Mouse (Mus musculus) intestine, embryonic 16.5 days (tissue): ENCODE results near the gene Arhgef38. TPM values are rescaled to one million over a fixed set of nuclear protein-coding genes. Genes with fewer than 3 reads are reported as not detected.

Experiments
- ATAC-seq: fragments of 200-750 bp; cut with Nextera tagmentation; 2 replicates; pipeline ENCODE4 v1.8.0; 2017; ENCODE audit warnings: moderate TSS enrichment, moderate library complexity
- H3K27ac ChIP-seq: fragments of 300-500 bp; sonication (generic); 2 replicates; pipeline ENCODE4 v1.5.1; 2014; ENCODE audit warnings: mild to moderate bottlenecking, low read length
- H3K27me3 ChIP-seq: fragments of 300-500 bp; sonication (generic); replicated peaks from 2 replicates; pipeline ENCODE4 v1.6.1; 2014; ENCODE audit warnings: low read length, control low read depth, mixed read lengths; ENCODE audit not compliant: control insufficient read depth, insufficient read depth
- H3K36me3 ChIP-seq: fragments of 300-500 bp; sonication (generic); 2 replicates; pipeline ENCODE4 v1.6.1; 2014; ENCODE audit warnings: low read length, control low read depth; ENCODE audit not compliant: control insufficient read depth, insufficient read depth
- H3K4me1 ChIP-seq: fragments of 300-500 bp; sonication (generic); 2 replicates; pipeline ENCODE4 v1.6.1; 2014; ENCODE audit warnings: low read length, control low read depth, mixed read lengths; ENCODE audit not compliant: control insufficient read depth, insufficient read depth
- H3K4me2 ChIP-seq: fragments of 300-500 bp; sonication (generic); 2 replicates; pipeline ENCODE4 v1.6.1; 2014; ENCODE audit warnings: low read depth, low read length, control low read depth
- H3K4me3 ChIP-seq: fragments of 300-500 bp; sonication (generic); 2 replicates; pipeline ENCODE4 v1.5.1; 2014; ENCODE audit warnings: mild to moderate bottlenecking, low read length
- H3K9ac ChIP-seq: fragments of 300-500 bp; sonication (generic); 2 replicates; pipeline ENCODE4 v1.6.1; 2014; ENCODE audit warnings: low read depth, low read length
- H3K9me3 ChIP-seq: fragments of 300-500 bp; sonication (generic); 2 replicates; pipeline ENCODE4 v1.6.1; 2016; ENCODE audit warnings: low read length, control low read depth; ENCODE audit not compliant: control insufficient read depth
- WGBS: fragments of 180-500 bp; shearing (Covaris S2); extraction: QIAGEN DNeasy Blood & Tissue Kit; methylation state at CpG from one replicate; pipeline ENCODE4 v1.1.7; 2014; 5-methylcytosine and 5-hydroxymethylcytosine counted together
- polyA plus RNA-seq: library from polyadenylated mRNA; unstranded; fragments of >200 nt; fragmentation: Nextera tagmentation; extraction: Ambion mirVana; gene quantifications from 2 replicates; pipeline ENCODE4 v1.2.1, GENCODE M21; 2015

The Arhgef38 gene
- polyA plus RNA-seq, 1 experiment from 2014 or later: 3.2 TPM

DNA sequence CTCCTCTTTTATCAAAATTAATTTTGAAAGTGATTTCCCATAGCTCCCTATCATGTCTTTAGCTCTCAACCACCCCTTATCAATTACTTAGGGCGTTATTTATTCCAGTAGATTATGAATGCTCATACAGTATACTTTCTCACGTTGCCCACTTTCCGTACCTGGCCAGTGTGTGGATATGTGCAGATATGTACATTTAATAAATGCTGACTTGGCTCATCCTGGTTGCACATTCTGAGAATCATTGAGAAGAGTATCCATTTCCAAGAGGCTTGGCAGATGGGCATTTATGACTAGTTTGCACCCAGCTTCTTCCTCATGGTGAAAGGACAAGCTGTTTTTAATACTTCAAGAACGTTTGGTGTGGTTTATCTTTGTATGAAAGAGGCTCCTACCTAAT is 124.9 kb downstream of the Arhgef38 start:
- no peak for ATAC-seq
- no peak overlapping the region for H3K4me2 ChIP-seq
- 87% methylated on average over 4 of the region's 4 CpGs for WGBS

DNA sequence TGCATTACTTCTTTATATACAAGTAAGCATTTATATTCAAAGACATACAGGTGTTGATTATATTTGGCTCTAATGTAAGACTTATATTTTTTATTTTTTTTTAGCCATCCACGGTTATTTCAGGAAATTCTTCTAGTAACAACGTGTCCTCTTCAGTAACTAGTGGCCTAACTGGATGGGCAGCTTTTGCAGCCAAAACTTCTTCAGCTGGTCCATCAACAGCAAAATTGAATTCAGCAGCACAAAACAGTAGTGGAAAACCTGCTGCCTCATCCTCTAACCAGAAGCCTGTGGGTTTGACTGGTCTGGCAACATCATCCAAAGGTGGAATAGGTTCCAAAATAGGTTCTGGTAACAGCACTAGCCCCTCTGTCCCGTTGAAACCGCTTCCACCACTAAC is 126.0 kb downstream of the Arhgef38 start:
- 90% methylated on average over 4 of the region's 4 CpGs for WGBS

More for the DNA sequence above, 124.9 kb downstream of the Arhgef38 start:
- Histone ChIP-seq H3K27me3 (no peaks in the 10 kb centered on the region), H3K4me1 (no peaks in the 10 kb centered on the region), H3K27ac (no peak overlapping the region), H3K9ac (no peak overlapping the region), H3K4me3 (no peak overlapping the region), H3K9me3 (no peaks in the 10 kb centered on the region), H3K36me3 (0 out of 2 replicates have a peak, but pooled peaks cover 5% of the 10 kb centered on the region)

GRCm38 (mm10) chr3:133104436-133104835 is 130.3 kb downstream of the Arhgef38 start:
- Histone ChIP-seq H3K4me2 (no peak overlapping the region), H3K27ac (no peak overlapping the region), H3K36me3 (peaks cover 7% of the 10 kb centered on the region), H3K4me3 (no peak overlapping the region), H3K27me3 (no peaks in the 10 kb centered on the region), H3K4me1 (no peaks in the 10 kb centered on the region), H3K9me3 (no peaks in the 10 kb centered on the region), H3K9ac (no peak overlapping the region)
- no peak for ATAC-seq
- 77% methylated on average over 3 of the region's 3 CpGs for WGBS

More for the DNA sequence above, 126.0 kb downstream of the Arhgef38 start:
- Histone ChIP-seq H3K4me1 (no peaks in the 10 kb centered on the region), H3K36me3 (peaks cover 5% of the 10 kb centered on the region; the same call in 1 of the 2 replicates), H3K9ac (no peak overlapping the region), H3K27ac (no peak overlapping the region), H3K9me3 (no peaks in the 10 kb centered on the region), H3K4me3 (no peak overlapping the region), H3K4me2 (no peak overlapping the region), H3K27me3 (no peaks in the 10 kb centered on the region)
- ATAC-seq: no peak

DNA sequence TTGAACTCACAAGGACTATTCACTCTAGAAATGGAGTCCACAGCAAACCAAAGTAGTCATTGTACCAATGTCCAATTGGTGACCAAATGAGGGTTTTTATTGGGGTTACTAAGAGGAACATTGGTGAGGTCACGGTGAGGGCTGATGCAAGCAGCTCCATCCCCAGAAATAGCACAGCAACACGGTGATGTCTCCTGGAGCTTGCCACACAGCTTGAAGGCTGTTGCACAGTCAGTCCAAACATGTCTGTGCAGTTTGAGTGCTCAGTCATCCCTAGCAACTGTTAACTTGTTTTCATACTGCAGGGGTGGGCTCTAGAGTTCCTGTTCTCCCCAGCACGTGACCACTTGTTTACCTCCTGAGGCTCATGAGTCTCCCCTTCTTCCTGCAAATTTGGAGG is 131.0 kb downstream of the Arhgef38 start:
- H3K9me3 ChIP-seq: no peaks in the 10 kb centered on the region
- H3K27ac ChIP-seq: no peak overlapping the region
- H3K4me3 ChIP-seq: no peak overlapping the region
- no peaks in the 10 kb centered on the region for H3K4me1 ChIP-seq
- 81% methylated on average over 3 of the region's 3 CpGs for WGBS
- H3K27me3 ChIP-seq: no peaks in the 10 kb centered on the region
- no peak for ATAC-seq
- H3K4me2 ChIP-seq: no peak overlapping the region
- H3K9ac ChIP-seq: no peak overlapping the region
- H3K36me3 ChIP-seq: peaks cover 3% of the 10 kb centered on the region

GRCm38 (mm10) chr3:133098909-133099308 is 135.8 kb downstream of the Arhgef38 start:
- Histone ChIP-seq H3K4me2 (no peak overlapping the region), H3K9ac (no peak overlapping the region), H3K4me3 (no peak overlapping the region), H3K27me3 (no peaks in the 10 kb centered on the region), H3K9me3 (no peaks in the 10 kb centered on the region), H3K4me1 (no peaks in the 10 kb centered on the region), H3K36me3 (peaks cover 2% of the 10 kb centered on the region; the same call in 1 of the 2 replicates), H3K27ac (no peak overlapping the region)
- 73% methylated on average over 2 of the region's 2 CpGs for WGBS
- ATAC-seq: peak; percentile 57

GRCm38 (mm10) chr3:133098336-133098735 is 136.4 kb downstream of the Arhgef38 start:
- no peak overlapping the region for H3K27ac ChIP-seq
- H3K36me3 ChIP-seq: peaks cover 2% of the 10 kb centered on the region; the same call in 1 of the 2 replicates
- no peak overlapping the region for H3K4me2 ChIP-seq
- H3K27me3 ChIP-seq: no peaks in the 10 kb centered on the region
- WGBS: 88% methylated on average over 4 of the region's 4 CpGs
- H3K9me3 ChIP-seq: no peaks in the 10 kb centered on the region
- no peak overlapping the region for H3K9ac ChIP-seq
- H3K4me3 ChIP-seq: no peak overlapping the region
- H3K4me1 ChIP-seq: peaks cover 2% of the 10 kb centered on the region; the same call in 1 of the 2 replicates
- ATAC-seq: no peak

DNA sequence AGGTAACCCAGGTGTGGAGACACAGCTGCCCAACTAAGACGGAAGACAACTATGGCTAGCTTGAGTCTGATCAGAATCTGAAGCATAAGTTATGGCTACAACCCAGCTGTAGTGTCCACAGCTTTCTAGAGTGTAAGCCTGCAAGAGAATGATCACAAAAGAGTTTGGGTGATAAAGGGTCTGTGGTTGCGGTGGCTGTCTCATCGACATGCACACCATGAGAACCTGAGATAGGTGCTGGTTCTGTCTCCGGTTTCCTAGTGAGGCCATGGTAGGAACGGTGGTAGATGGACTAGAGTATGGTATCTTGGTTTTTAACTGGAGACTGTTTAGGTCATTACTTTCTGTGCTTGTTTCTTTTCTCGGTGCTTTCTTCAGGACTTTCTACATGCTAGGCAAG is 136.8 kb downstream of the Arhgef38 start:
- Histone ChIP-seq H3K9ac (no peak overlapping the region), H3K9me3 (no peaks in the 10 kb centered on the region), H3K36me3 (peaks cover 2% of the 10 kb centered on the region; the same call in 1 of the 2 replicates), H3K27ac (no peak overlapping the region), H3K4me2 (no peak overlapping the region), H3K27me3 (no peaks in the 10 kb centered on the region), H3K4me3 (no peak overlapping the region), H3K4me1 (peaks cover 2% of the 10 kb centered on the region; the same call in 1 of the 2 replicates)
- ATAC-seq: no peak
- WGBS: 96% methylated on average over 6 of the region's 6 CpGs

- no peak overlapping the region for H3K9ac ChIP-seq
- H3K36me3 ChIP-seq: no peaks in the 10 kb centered on the region; the same call in 1 of the 2 replicates
- ATAC-seq: no peak
- H3K27ac ChIP-seq: no peak overlapping the region
- no peak overlapping the region for H3K4me2 ChIP-seq
- WGBS: 23% methylated on average over 1 of the region's 1 CpGs
- peaks cover 9% of the 10 kb centered on the region; the same call in 1 of the 2 replicates for H3K4me1 ChIP-seq
- no peaks in the 10 kb centered on the region for H3K9me3 ChIP-seq
- H3K27me3 ChIP-seq: no peaks in the 10 kb centered on the region
- H3K4me3 ChIP-seq: no peak overlapping the region
Measured at GRCm38 (mm10) chr3:133094305-133094704, 140.4 kb downstream of the Arhgef38 start.

- ATAC-seq: no peak
- H3K4me2 ChIP-seq: peak overlapping the region; percentile 62
- H3K9me3 ChIP-seq: no peaks in the 10 kb centered on the region
- H3K4me3 ChIP-seq: no peak overlapping the region
- peaks cover 9% of the 10 kb centered on the region; the same call in 1 of the 2 replicates for H3K4me1 ChIP-seq
- H3K27ac ChIP-seq: no peak overlapping the region
- peak overlapping the region; percentile 99 for H3K9ac ChIP-seq
- 77% methylated on average over 1 of the region's 1 CpGs for WGBS
- no peaks in the 10 kb centered on the region for H3K27me3 ChIP-seq
- no peaks in the 10 kb centered on the region; the same call in 1 of the 2 replicates for H3K36me3 ChIP-seq
Measured at GRCm38 (mm10) chr3:133092936-133093335, 141.8 kb downstream of the Arhgef38 start.
